Mouse (Mus musculus): ENCODE data around the gene Slc25a35. TPM values are rescaled to one million over a fixed set of nuclear protein-coding genes. Genes with fewer than 3 reads are reported as not detected.

Slc25a35 gene
- total RNA-seq (2023), result 1 to 10 TPM; 3.5 to 6.0 TPM

DNA sequence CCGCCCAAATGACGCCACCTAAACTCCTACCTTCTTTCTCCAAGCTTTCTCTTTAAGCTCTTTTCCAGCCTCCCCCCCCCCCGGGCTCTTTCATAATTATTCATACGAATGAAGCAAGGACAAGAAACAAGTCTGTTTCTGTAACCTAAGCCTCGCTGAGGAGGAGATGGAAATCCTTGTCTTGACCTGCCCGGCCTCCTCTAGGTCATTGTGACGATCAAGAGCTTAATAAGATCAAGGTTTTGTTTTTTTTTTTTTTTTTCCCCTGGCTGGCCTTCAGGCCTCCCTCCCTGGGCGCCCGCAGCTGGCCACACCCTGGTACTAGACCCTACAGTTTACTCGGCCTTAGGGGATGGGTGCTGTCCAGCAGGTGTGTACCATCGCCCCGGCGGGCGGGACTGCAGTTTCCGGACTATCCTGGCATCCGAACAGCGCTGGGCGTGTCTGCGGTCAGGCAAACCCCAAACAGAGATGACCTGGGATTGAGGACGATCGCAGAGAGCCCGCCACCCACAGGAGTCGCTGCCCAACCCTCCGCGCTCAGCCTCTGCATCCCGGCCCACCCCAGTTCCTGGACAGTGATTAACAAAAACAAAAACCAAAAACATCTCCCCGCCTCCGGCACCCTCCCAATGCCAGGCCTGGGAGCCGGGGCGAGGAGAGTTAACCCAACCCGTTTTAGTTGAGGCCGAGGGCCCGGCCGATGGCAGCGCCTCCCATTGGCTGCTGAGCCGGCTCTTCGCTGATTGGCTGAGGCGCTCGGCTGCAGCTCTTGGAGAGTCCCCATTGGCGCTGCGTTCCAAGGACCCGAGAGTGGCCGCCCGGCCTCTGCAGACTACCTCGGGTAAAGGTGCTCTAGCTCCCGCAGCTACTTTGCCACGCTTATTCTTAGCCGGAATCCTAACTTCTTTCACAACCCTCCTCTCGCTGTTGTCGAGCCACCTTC, at the start of gene Slc25a35:
Slc25a35 (plus strand) TSS at position 795 of the 946 bp plus-strand sequence.

DNA sequence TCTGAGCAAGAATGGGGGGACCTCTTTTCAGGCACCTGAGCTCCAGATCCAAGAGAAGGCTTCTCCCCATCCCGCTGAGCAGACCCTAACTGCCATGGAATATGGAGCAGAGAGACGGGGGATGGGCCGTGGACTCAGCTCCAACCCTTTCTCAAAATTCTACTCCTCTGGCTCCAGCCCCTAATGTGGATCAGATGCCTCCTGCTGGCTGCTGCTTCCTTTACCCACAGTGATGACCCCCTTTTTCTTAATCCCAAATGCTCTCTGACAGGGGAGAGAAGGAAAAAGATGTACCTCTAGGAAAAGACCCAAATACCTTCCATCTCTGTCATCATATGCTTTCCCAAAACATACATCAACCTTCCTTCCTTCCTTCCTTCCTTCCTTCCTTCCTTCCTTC, 41.0 kb upstream of the Slc25a35 start, which contains the start of gene Odf4:
Odf4 (minus strand) TSS at position 101 of the 400 bp plus-strand sequence.

DNA sequence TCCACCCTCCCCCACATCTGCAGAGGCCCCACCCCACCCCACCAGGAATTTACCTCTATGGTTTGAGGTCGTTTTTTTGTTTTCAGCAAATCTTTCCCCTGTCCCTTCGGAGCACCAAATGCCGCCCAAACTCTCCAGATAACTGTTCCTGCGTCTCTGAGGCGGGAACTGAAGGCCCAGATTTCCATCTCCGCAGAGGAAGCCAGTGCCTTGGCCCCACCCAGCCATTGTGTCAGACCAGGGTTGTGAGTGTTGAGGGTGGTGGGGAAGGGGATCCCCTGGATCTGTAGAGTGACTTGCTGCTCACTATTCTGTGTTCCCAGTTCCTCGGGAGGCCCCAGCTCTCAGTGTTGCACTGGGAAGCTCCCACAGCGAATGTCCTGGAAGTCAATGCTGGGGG, 10.6 kb upstream of the Slc25a35 start, which contains the start of gene Arhgef15:
Arhgef15 (minus strand) TSS at position 173 of the 400 bp plus-strand sequence.

DNA sequence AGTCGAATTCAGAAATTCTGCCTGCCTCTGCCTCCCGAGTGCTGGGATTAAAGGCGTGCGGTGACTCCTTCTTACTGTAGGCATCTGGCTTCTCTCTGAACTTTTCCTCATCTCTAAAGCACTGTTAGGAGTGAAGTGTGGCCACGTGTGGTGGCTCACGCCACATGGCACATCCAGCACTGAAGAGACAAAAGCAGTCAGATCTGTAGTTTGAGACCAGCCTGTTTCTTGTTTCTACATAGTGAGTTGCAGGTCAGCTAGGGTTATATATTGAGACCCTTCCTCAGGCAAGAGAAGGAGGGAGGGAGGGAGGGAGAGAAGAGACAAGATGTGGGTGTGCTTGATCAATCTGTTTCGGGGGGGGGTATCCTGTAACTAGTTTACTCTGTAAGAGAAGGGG, 7.2 kb downstream of the Slc25a35 start, which contains the start of gene Rangrf:
Rangrf (minus strand) TSS at position 101 of the 400 bp plus-strand sequence.

DNA sequence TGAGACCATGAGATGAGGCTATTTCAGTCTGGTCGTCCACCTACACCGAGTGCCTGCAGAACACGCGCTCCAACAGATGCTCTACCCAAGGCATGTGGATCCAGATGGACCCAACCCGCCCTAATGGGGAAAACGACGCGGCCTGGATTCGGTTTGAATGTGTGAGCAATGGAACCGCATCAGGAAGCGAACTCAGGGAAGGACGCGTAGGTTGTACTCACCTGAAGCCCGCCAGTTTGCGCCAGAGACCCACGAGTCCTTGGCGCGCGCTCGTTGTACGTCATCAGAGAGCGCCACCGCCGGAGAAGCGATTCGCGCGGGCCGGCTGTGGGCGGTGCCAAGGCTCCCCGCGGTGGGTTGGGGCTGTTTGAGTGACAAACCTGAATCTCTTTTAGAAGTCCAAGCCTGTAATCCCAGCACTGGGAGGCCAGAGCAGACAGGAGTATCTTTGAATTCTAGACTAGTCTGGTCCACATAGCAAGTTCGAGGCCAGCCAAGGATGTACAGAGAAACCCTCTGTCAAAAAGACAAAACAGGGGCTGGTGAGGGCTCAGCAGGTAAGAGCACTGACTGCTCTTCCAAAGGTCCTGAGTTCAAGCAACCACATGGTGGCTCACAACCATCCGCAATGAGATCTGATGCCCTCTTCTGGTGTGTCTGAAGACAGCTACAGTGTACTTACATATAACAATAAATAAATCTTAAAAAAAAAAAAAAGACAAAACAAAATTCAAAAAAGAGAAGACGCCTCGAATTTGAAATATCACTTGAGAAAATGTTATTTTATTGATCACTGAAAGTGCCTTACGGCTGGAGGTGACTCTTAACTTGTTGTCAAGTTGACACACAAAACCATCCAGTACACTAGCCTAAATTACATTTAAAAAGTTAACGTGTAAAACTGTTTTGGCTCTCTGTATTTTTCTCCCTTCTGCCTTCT, 40.5 kb downstream of the Slc25a35 start, which contains the start of gene Pfas:
Pfas (minus strand) TSS at position 279 of the 940 bp plus-strand sequence.

DNA sequence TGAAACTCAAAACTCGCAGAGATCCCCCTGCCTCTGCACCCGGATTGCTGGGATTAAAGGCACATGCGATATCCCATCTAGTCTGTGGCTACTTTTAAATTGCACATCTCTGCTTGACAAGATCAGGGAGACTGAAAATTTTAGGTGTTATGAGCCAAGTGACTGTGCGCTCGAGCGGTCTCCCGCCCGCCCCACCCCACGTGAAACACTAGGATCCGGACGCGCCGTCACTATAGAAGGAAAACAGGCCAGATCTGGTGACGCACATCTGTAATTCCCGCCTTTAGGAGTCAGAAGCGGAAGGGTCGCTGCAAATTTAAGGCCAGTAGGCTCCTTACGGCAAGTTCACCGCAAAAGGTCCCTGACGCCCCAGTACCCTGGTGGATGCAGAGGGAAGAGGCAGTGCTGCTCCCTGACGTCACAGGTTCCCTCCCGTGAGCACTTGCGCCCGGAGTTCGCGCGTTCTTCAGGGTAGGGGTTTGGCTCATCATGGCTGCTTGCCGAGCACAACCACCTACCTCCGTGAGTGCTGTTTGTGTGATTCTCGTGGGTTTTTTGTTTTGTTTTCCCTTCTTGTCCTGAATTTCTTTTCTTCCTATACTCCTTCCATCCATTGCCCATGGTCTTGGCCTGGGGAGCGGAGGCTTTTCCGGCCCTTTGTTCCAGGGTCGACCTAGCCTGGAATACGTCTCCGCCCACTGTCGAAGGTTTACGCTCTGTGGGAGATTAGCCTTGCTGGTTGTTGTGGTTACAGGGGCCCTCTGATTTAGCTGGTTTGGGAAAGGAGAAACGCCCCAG, 47.9 kb downstream of the Slc25a35 start, which contains the start of gene Ctc1:
Ctc1 (plus strand) TSS at position 268 of the 798 bp plus-strand sequence.

Other genes with a start within 250 kb of the Slc25a35 start
- gene Ndel1, start 96.3 kb upstream of the Slc25a35 start, total RNA-seq (2023), result 10 to 100 TPM; 46.7 to 57.8 TPM
- gene Rnf222, start 79.6 kb upstream of the Slc25a35 start, total RNA-seq (2023), result not detected
- gene Rpl26, start 66.5 kb upstream of the Slc25a35 start, total RNA-seq (2023), result 1,000 to 10,000 TPM; 2,344 to 2,392 TPM
- not detected for gene Odf4, start 41.0 kb upstream of the Slc25a35 start, total RNA-seq (2023)
- gene Arhgef15, start 10.7 kb upstream of the Slc25a35 start, total RNA-seq (2023), result not detected
- gene Rangrf, start 7.1 kb downstream of the Slc25a35 start, total RNA-seq (2023), result 1 to 10 TPM; 3.9 to 6.6 TPM
- 10 to 100 TPM; 32.0 to 32.7 TPM for gene Pfas, start 40.3 kb downstream of the Slc25a35 start, total RNA-seq (2023)
- 10 to 100 TPM; 34.0 to 35.6 TPM for gene Ctc1, start 47.8 kb downstream of the Slc25a35 start, total RNA-seq (2023)
- 1 to 10 TPM; 7.0 to 7.1 TPM for gene Aurkb, start 77.5 kb downstream of the Slc25a35 start, total RNA-seq (2023)
- 10 to 100 TPM; 22.2 to 22.5 TPM for gene Borcs6, start 91.6 kb downstream of the Slc25a35 start, total RNA-seq (2023)
- 1 to 10 TPM; 1.5 to 6.3 TPM for gene Tmem107, start 102.7 kb downstream of the Slc25a35 start, total RNA-seq (2023)
- gene Vamp2, start 120.4 kb downstream of the Slc25a35 start, total RNA-seq (2023), result 100 to 1,000 TPM; 510 to 518 TPM
- gene Per1, start 127.1 kb downstream of the Slc25a35 start, total RNA-seq (2023), result 100 to 1,000 TPM; 495 to 638 TPM
- under 1 TPM in 1 of 2 experiments, not detected in 1; 0.30 TPM for gene Hes7, start 152.3 kb downstream of the Slc25a35 start, total RNA-seq (2023)
- gene 9130213A22Rik, start 154.5 kb downstream of the Slc25a35 start, total RNA-seq (2023), result not detected
- 1 to 10 TPM in 1 of 2 experiments, under 1 TPM in 1; 0.83 to 1.1 TPM for gene Aloxe3, start 157.8 kb downstream of the Slc25a35 start, total RNA-seq (2023)
- gene Alox12b, start 188.9 kb downstream of the Slc25a35 start, total RNA-seq (2023), result not detected
- under 1 TPM in 1 of 2 experiments, not detected in 1; 0.21 TPM for gene Alox8, start 229.7 kb downstream of the Slc25a35 start, total RNA-seq (2023)